Mouse (Mus musculus) common myeloid progenitor, adult 5-6 weeks (primary cell): ENCODE measurements around the gene C1galt1c1. TPM values are rescaled to one million over a fixed set of nuclear protein-coding genes. Genes with fewer than 3 reads are reported as not detected.

ENCODE experiments used
- total RNA-seq: library from RNA; stranded (forward); fragments of 200-1000, 187-1606 nt; gene quantifications from 2 replicates; pipeline ENCODE4 v1.2.3, GENCODE M21; 2017

C1galt1c1 gene
- total RNA-seq, 1 experiment from 2014 or later, result 38.4 TPM

Other genes with a start within 250 kb of the C1galt1c1 start
- 102 and 106 TPM in 2 replicates for gene Lamp2, start 178.6 kb downstream of the C1galt1c1 start, total RNA-seq
- gene Cul4b, start 58.9 kb downstream of the C1galt1c1 start, total RNA-seq, result 65.5 and 70.0 TPM in 2 replicates
- 48.8 and 50.3 TPM in 2 replicates for gene Mcts1, start 34.5 kb downstream of the C1galt1c1 start, total RNA-seq
- gene 6030498E09Rik, start 137.6 kb upstream of the C1galt1c1 start, total RNA-seq, result 1.1 and 3.2 TPM in 2 replicates